Mouse (Mus musculus) stomach, postnatal 0 days (tissue): Measurements from ENCODE around the gene Slc12a7.

Source experiments
- CTCF ChIP-seq: IDR thresholded peaks from 2 replicates; pipeline ENCODE4 v1.5.1; 2016; ENCODE audit warnings: antibody characterized with exemption, low read depth, mild to moderate bottlenecking, moderate library complexity
- EP300 ChIP-seq: optimal IDR thresholded peaks from 2 replicates; pipeline ENCODE3; 2016; ENCODE audit warnings: antibody characterized with exemption

DNA sequence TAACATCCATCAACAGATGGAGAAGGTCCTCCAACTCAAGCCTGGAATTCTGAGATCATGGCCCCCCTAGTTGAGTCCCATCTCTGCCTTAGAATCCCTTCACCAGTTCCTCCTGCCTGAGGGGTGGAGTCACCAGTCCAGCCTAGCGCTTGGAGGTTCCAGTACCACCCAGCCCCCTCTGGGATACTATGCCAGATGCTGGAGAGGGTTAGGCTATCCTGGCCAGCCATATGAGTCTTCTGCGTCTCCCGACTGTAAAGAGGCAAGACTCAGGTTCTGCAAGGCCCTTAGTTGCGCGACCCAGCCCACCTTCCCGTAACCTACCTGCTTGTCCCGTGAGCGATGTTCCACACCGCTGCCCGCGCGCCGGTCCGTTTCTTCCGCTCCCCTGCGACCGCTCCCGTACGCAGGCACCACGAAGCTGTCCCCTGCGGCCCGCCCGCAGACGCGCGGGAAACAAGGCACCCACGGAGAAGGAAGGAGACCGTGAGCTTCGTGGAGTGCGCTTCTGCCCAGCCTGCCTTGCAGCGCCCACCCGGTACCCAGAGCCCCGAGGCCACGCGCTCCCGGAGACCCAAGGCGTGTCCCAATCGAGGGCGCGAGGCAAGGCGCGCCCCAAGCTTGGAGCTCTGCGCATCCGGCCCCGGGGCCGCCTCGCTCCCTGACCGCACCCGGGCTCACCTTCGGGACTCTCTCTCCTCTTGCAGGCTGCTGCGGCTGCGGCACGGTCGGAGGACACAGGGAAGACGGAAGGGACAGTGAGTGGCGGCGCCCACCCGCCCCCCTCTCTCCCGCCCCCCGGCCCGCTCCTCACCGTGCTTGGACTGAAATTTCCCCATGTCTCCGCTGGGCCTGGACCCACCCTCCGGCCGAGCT lies 113.9 kb downstream of the Slc12a7 start:
- TF ChIP-seq EP300 = no peak
- TF ChIP-seq CTCF = no peak
